Mouse (Mus musculus): ENCODE measurements around the gene Washc4.
"Not testable (repeated sequence)": the region's sequence is repeated elsewhere in the genome, so short reads cannot be mapped to it uniquely, and the experiment has no call there.

The Washc4 gene

GRCm38 (mm10) chr10:83543439-83544102 lies at the start of gene Washc4:
TSS of gene Washc4 (plus strand) at chr10:83543752.
- peak; percentile 94 for DNase-seq (ENCODE audit: low spot score)

DNA sequence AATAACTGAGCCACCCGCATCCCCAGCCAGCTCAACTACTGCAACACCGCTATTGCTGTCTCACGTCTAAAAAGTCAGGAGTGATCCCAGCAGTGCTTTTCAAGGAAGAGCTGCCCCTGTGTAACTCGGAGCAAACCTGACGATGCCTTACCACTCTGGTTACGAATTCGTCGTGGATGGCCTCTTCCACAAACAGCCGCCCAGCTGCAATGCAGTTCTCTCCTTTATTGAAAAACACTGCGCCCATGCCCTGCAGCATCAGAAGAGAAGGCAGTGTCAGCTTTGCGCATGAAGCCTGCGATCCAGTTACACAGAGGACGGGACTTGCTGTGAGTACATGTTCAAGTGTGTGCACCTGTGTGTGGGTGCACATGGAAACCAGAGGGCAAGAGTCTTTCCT lies 46.2 kb upstream of the Washc4 start:
- DNase-seq (ENCODE audit: low spot score) = no peak

DNA sequence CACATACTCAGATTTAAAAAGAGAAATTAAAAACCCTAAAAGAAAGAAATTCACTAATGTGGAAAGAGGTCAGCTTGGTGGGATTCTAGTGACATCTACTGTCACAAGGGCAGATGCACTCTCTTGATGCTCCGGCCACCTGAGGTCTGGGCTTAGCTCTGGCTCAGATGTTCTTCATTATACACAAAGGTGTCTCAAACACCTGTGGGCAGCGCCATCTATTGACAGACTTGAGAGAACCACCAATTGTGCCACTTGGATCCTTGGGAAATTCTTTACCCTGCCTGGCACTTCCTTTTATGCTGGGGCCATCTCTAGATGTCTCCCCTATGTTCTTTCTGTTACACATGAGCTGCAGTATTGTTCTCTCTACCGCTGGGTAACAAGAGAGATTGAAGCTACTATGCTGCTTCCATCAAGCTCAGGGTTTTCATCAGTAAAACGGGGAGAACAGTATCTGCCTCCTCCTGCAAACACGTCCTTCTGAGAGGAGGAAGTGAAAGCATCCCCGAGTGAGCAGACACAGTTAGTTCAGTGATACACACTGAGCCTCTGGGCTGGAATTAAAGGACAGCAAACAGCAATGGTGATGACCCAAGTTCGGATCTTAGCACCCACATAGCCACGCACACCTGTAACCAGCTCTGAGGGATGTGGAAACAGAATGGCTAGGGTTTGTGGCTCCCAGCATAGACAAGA lies 34.4 kb upstream of the Washc4 start:
- DNase-seq (ENCODE audit: low spot score) = peak; percentile 12

- no peak for DNase-seq (ENCODE audit: low spot score)
These were observed 32.2 kb upstream of the Washc4 start for GRCm38 (mm10) chr10:83511304-83511703.

- DNase-seq (ENCODE audit: low spot score) = no peak
These were observed 29.8 kb upstream of the Washc4 start for GRCm38 (mm10) chr10:83513736-83514135.

GRCm38 (mm10) chr10:83520990-83521389 lies 22.6 kb upstream of the Washc4 start:
- DNase-seq (ENCODE audit: low spot score) = no peak

DNA sequence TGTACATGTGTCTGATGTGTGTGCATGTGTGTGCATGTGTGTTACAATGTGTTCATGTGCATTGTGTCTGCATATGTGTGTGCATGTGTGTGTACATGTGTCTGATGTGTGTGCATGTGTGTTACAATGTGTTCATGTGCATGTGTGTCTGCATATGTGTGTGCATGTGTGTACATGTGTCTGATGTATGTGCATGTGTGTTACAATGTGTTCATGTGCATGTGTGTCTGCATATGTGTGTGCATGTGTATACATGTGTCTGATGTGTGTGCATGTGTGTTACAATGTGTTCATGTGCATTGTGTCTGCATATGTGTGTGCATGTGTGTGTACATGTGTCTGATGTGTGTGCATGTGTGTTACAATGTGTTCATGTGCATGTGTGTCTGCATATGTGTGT lies 19.3 kb upstream of the Washc4 start:
- not testable (repeated sequence) for DNase-seq (ENCODE audit: low spot score)

DNA sequence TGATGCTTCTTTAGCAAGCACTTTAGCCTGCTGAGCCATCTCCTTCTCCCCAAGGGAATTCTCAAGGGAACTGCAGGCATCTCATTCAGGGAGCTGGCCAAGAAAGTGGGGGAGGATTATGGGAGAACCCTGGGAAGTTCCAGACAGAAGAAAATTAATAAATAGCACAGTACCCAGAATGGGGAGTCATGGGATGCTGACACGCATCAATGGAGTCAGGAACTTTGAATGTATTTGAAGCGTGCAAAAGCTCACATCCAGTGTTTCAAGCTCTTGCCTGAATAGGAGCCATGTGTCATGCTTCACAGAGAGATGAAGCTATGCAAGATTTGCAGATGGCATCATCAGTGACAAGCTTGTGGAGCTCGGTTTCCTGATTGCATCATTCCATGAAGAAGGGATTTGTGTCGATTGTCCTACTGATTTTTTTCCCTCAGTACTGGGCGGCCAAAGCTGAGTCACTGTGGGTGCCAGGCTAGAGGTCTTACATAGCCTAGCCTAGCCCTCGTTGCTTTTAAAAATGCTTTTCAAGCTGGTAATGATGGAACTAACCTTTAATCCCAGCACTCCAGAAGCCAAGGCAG lies 13.1 kb upstream of the Washc4 start:
- DNase-seq (ENCODE audit: low spot score) = no peak

GRCm38 (mm10) chr10:83533258-83533909 lies 10.2 kb upstream of the Washc4 start:
- DNase-seq (ENCODE audit: low spot score) = peak; percentile 52

- DNase-seq (ENCODE audit: low spot score) = peak; percentile 52
These were observed 9.7 kb upstream of the Washc4 start, which contains the start of gene Aldh1l2 for GRCm38 (mm10) chr10:83533910-83534283. TSS of gene Aldh1l2 (minus strand) at chr10:83534140.

DNA sequence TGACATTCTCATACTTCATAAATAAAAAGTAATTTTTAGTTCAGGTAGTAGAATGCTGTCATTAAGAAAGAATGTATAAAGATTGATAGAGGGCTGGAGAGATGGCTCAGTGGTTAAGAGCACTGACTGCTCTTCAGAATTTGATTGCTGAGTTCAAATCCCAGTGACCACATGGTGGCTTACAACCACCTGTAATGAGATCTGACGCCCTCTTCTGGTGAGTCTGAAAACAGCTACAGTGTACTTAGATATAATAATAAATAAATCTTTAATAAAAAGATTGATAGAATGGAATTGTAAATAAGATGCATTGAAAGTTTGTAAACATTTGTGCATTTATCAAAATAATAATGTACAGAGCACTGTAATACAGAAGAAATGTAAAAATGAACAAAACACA lies 7.1 kb upstream of the Washc4 start:
- DNase-seq (ENCODE audit: low spot score) = no peak

GRCm38 (mm10) chr10:83539311-83539980 lies 4.1 kb upstream of the Washc4 start:
- DNase-seq (ENCODE audit: low spot score) = no peak

GRCm38 (mm10) chr10:83540092-83540491 lies 3.5 kb upstream of the Washc4 start:
- no peak for DNase-seq (ENCODE audit: low spot score)

DNA sequence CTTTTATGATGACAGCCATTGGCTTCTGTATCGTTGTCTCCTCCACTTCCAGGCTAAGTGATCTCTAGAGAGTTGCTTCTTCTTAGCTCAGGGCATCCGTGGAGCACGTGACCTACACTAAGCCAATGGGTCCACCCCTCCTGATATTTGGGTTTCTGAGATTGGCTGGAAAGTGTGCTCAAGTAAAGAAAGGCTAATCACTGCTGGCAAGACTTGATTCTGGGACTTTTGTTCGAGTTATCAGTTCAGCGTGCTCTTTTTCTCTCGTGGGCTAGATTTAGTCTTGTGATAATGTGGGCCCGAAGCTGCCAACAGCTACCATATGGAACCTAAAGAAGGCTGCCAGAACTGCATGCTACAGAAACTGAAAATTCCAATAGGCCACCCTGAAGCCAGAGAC lies 1.3 kb upstream of the Washc4 start:
- DNase-seq (ENCODE audit: low spot score) = peak; percentile 32

- no peak for DNase-seq (ENCODE audit: low spot score)
These were observed 539 bp downstream of the Washc4 start for GRCm38 (mm10) chr10:83544103-83544479.

DNA sequence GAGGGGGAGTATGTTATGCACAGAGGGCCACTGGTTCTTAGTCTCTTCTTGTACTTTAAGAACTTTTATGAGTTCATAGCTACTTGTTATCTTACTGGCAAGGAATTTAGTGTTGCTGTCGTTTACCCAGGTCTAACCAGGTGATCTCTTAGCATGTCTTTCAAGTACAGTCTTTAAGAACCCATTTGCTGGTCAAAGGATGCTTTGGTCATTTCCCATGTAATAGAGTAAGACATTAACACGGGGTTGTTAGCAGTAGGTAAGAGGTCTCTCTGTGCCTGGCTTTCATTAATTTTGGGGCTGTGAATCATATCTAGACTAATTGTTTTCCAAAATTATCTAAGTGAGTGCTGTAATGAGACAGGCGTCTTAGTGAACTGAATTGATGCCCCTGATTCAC lies 1.8 kb downstream of the Washc4 start:
- no peak for DNase-seq (ENCODE audit: low spot score)

DNA sequence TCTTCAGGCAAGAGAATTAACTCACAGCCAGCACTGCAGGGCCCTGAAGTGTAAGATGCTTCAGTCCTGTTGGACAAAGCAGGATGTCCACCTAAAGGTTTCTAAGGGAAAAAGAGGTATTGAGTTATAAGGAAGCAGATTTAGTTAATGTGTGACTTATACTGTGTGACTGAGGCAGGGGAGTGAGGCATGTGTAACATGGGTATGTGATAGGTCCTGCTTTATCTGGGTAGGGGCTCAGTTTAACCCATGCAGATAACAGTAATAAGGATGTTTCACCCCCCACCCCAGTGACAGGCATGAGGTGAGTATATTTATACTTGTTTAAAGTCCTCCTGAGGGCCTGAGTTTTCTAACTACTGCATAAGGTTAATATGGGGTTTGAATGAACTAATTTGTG lies 19.5 kb downstream of the Washc4 start:
- no peak for DNase-seq (ENCODE audit: low spot score)

DNA sequence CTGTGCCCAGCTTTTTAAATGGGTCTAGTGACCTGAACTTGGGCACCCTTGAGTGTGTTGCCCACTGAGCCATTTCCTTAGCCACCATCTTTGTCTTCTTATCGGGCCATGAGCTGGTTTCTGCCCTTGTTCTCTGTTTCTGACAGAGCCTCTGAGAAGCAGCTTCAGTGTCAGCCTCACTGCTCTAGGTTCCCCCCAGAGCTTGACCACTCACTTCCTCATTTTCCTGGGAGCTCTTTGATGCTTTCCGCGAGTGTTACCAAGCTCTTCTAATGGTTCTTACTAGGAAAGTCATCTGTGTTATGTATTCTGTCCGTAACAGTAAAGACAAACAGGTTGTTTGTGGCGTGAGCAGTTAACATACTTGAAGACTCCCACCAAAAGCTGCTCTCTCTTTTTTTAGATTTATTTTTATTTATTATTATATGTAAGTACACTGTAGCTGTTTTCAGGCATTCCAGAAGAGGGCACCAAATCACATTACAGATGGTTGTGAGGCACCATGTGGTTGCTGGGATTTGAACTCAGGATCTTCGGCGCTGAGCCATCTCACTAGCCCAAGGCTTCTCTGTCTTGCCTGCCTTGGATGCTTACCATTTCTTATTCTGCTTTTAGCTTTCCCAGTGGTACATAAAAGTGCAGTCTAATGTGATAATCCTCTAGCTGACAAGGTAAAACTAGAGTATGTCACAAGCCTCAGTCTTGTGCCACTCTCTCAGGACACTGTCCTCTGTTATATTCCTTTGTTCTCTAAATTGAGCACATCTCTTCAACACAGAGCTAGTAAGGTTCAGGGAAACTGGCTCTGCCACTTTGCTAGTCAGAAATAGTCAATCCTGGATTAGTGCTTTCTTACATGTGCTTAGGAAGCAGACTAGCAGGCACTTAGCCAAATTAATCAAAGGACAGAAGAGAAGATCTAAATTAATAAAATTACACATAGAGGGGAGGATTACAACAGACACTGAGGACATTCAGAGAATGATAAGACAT lies 22.2 kb downstream of the Washc4 start:
- no peak for DNase-seq (ENCODE audit: low spot score)

DNA sequence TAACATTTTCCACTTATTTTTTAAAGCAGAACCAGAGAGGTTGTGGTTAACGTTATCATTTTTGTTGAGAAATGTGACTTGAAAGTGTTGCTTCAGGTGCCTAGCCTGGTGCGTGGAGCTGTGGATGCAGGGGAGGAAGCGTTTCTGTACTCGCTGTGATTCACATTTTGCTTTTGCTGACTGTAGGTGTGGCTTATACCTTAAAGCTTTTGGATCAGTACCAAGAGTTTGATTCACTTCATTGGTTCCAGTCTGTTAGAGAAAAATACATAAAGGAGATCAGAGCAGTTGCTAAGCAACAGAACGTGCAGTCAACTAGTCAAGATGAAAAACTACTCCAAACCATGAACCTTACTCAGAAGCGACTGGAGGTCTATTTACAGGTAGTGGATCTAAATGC lies 47.2 kb downstream of the Washc4 start:
- DNase-seq (ENCODE audit: low spot score) = no peak

GRCm38 (mm10) chr10:83592616-83593015 lies 49.1 kb downstream of the Washc4 start:
- DNase-seq (ENCODE audit: low spot score) = peak; percentile 37

DNA sequence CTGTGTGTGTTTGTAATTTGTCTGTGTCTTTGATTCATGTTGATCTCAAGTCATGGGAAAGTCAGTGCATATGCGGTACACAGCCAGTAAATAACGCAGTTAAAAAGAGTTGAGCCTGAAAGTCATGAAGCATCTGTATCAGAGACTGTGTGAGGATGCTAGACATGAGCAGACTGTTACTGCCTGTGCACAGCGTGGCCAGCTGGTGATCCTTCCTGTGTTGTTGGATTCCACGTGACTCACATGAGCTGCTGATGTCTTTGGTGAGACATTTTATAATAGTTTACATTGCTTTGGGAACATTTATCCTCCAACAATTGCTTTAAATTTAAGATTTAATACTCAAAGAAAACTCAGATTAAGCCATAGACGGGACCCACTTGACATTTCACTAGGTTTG lies 51.0 kb downstream of the Washc4 start:
- DNase-seq (ENCODE audit: low spot score) = peak; percentile 28
